Mouse (Mus musculus): ENCODE data around the gene Nop53. TPM values are rescaled to one million over a fixed set of nuclear protein-coding genes. Genes with fewer than 3 reads are reported as not detected.

Gene Nop53
- polyA plus RNA-seq, 1 experiment = 120 TPM

- H3K4me1 ChIP-seq (ENCODE audit: control insufficient read depth, insufficient read depth, insufficient read length, low read length) = no peaks in the 10 kb centered on the region
- WGBS = 89% methylated on average over 3 of the region's 3 CpGs
- TF ChIP-seq CTCF (IDR thresholded peaks at IDR 0.05; ENCODE audit: extremely low read depth, insufficient read length, insufficient replicate concordance, low read depth, low read length) = no peak
- no peak for TF ChIP-seq POLR2A (IDR thresholded peaks at IDR 0.05; ENCODE audit: low read depth, low read length)
- peaks cover 65% of the 10 kb centered on the region for H3K36me3 ChIP-seq (ENCODE audit: control insufficient read depth, insufficient read depth, low read length)
- no peaks in the 10 kb centered on the region for H3K27me3 ChIP-seq (ENCODE audit: control insufficient read depth, insufficient read depth, low read length)
- H3K27ac ChIP-seq (ENCODE audit: insufficient read depth, low read depth, low read length) = no peak overlapping the region
- no peak overlapping the region for H3K4me3 ChIP-seq (ENCODE audit: low read depth, low read length)
Observed at GRCm38 (mm10) chr7:15938621-15939020, 7.3 kb downstream of the Nop53 start.

- Histone ChIP-seq H3K36me3 (ENCODE audit: control insufficient read depth, insufficient read depth, low read length) (peaks cover 54% of the 10 kb centered on the region), H3K27me3 (ENCODE audit: control insufficient read depth, insufficient read depth, low read length) (no peaks in the 10 kb centered on the region), H3K4me1 (ENCODE audit: control insufficient read depth, insufficient read depth, insufficient read length, low read length) (no peaks in the 10 kb centered on the region), H3K27ac (ENCODE audit: insufficient read depth, low read depth, low read length) (no peak overlapping the region), H3K4me3 (ENCODE audit: low read depth, low read length) (no peak overlapping the region)
- 68% methylated on average over 5 of the region's 5 CpGs for WGBS
- no peak for TF ChIP-seq POLR2A (IDR thresholded peaks at IDR 0.05; ENCODE audit: low read depth, low read length)
- no peak for TF ChIP-seq CTCF (IDR thresholded peaks at IDR 0.05; ENCODE audit: extremely low read depth, insufficient read length, insufficient replicate concordance, low read depth, low read length)
Observed at GRCm38 (mm10) chr7:15937491-15937890, 8.4 kb downstream of the Nop53 start.

- Histone ChIP-seq H3K27ac (ENCODE audit: insufficient read depth, low read depth, low read length) (no peak overlapping the region; the same call in 1 of the 2 replicates), H3K4me3 (ENCODE audit: low read depth, low read length) (no peak overlapping the region), H3K4me1 (ENCODE audit: control insufficient read depth, insufficient read depth, insufficient read length, low read length) (no peaks in the 10 kb centered on the region), H3K27me3 (ENCODE audit: control insufficient read depth, insufficient read depth, low read length) (no peaks in the 10 kb centered on the region), H3K36me3 (ENCODE audit: control insufficient read depth, insufficient read depth, low read length) (peaks cover 19% of the 10 kb centered on the region)
- TF ChIP-seq POLR2A (IDR thresholded peaks at IDR 0.05; ENCODE audit: low read depth, low read length) = no peak
- no peak for TF ChIP-seq CTCF (IDR thresholded peaks at IDR 0.05; ENCODE audit: extremely low read depth, insufficient read length, insufficient replicate concordance, low read depth, low read length)
- 55% methylated on average over 16 of the region's 16 CpGs for WGBS
Observed at GRCm38 (mm10) chr7:15933437-15934359, 12.2 kb downstream of the Nop53 start.

- Histone ChIP-seq H3K27ac (ENCODE audit: insufficient read depth, low read depth, low read length) (no peak overlapping the region), H3K4me3 (ENCODE audit: low read depth, low read length) (no peak overlapping the region), H3K36me3 (ENCODE audit: control insufficient read depth, insufficient read depth, low read length) (peaks cover under 1% of the 10 kb centered on the region; the same call in 1 of the 2 replicates), H3K4me1 (ENCODE audit: control insufficient read depth, insufficient read depth, insufficient read length, low read length) (no peaks in the 10 kb centered on the region), H3K27me3 (ENCODE audit: control insufficient read depth, insufficient read depth, low read length) (no peaks in the 10 kb centered on the region)
- WGBS = 47% methylated on average over 3 of the region's 3 CpGs
- TF ChIP-seq POLR2A (IDR thresholded peaks at IDR 0.05; ENCODE audit: low read depth, low read length) (no peak), CTCF (IDR thresholded peaks at IDR 0.05; ENCODE audit: extremely low read depth, insufficient read length, insufficient replicate concordance, low read depth, low read length) (no peak)
Observed at GRCm38 (mm10) chr7:15931635-15932034, 14.2 kb downstream of the Nop53 start.

- H3K36me3 ChIP-seq (ENCODE audit: control insufficient read depth, insufficient read depth, low read length) = no peaks in the 10 kb centered on the region
- WGBS = 70% methylated on average over 2 of the region's 2 CpGs
- H3K4me1 ChIP-seq (ENCODE audit: control insufficient read depth, insufficient read depth, insufficient read length, low read length) = no peaks in the 10 kb centered on the region
- H3K4me3 ChIP-seq (ENCODE audit: low read depth, low read length) = no peak overlapping the region
- H3K27me3 ChIP-seq (ENCODE audit: control insufficient read depth, insufficient read depth, low read length) = no peaks in the 10 kb centered on the region
- no peak for TF ChIP-seq CTCF (IDR thresholded peaks at IDR 0.05; ENCODE audit: extremely low read depth, insufficient read length, insufficient replicate concordance, low read depth, low read length)
- no peak for TF ChIP-seq POLR2A (IDR thresholded peaks at IDR 0.05; ENCODE audit: low read depth, low read length)
- no peak overlapping the region for H3K27ac ChIP-seq (ENCODE audit: insufficient read depth, low read depth, low read length)
Observed at GRCm38 (mm10) chr7:15930543-15930942, 15.3 kb downstream of the Nop53 start.

GRCm38 (mm10) chr7:15929910-15930309 is 16.0 kb downstream of the Nop53 start:
- no peaks in the 10 kb centered on the region for H3K4me1 ChIP-seq (ENCODE audit: control insufficient read depth, insufficient read depth, insufficient read length, low read length)
- WGBS = 26% methylated on average over 4 of the region's 4 CpGs
- TF ChIP-seq CTCF (IDR thresholded peaks at IDR 0.05; ENCODE audit: extremely low read depth, insufficient read length, insufficient replicate concordance, low read depth, low read length) (peak; percentile 82; the same call in 1 of the 2 replicates), POLR2A (IDR thresholded peaks at IDR 0.05; ENCODE audit: low read depth, low read length) (no peak)
- no peaks in the 10 kb centered on the region for H3K27me3 ChIP-seq (ENCODE audit: control insufficient read depth, insufficient read depth, low read length)
- H3K4me3 ChIP-seq (ENCODE audit: low read depth, low read length) = no peak overlapping the region
- H3K27ac ChIP-seq (ENCODE audit: insufficient read depth, low read depth, low read length) = no peak overlapping the region
- H3K36me3 ChIP-seq (ENCODE audit: control insufficient read depth, insufficient read depth, low read length) = no peaks in the 10 kb centered on the region

- Histone ChIP-seq H3K4me1 (ENCODE audit: control insufficient read depth, insufficient read depth, insufficient read length, low read length) (peaks cover 14% of the 10 kb centered on the region; the same call in 1 of the 2 replicates), H3K27me3 (ENCODE audit: control insufficient read depth, insufficient read depth, low read length) (no peaks in the 10 kb centered on the region), H3K4me3 (ENCODE audit: low read depth, low read length) (peak within 1 kb of the TSS; percentile 88), H3K36me3 (ENCODE audit: control insufficient read depth, insufficient read depth, low read length) (peaks cover 8% of the 10 kb centered on the region), H3K27ac (ENCODE audit: insufficient read depth, low read depth, low read length) (peak within 1 kb of the TSS; percentile 87)
- WGBS = under 1% methylated on average over 33 of the region's 33 CpGs
- no peak for TF ChIP-seq CTCF (IDR thresholded peaks at IDR 0.05; ENCODE audit: extremely low read depth, insufficient read length, insufficient replicate concordance, low read depth, low read length)
- peak; percentile 75; the same call in 1 of the 2 replicates for TF ChIP-seq POLR2A (IDR thresholded peaks at IDR 0.05; ENCODE audit: low read depth, low read length)
Observed at GRCm38 (mm10) chr7:15922220-15922773, 23.6 kb downstream of the Nop53 start, which contains the start of gene Selenow. TSS of gene Selenow (minus strand) at chr7:15922402.

All from small intestine, adult 2 months (tissue).